Mouse (Mus musculus): Measurements from ENCODE around the gene Sntb2. TPM values are rescaled to one million over a fixed set of nuclear protein-coding genes. Genes with fewer than 3 reads are reported as not detected.
"Not testable (repeated sequence)": the region's sequence is repeated elsewhere in the genome, so short reads cannot be mapped to it uniquely, and the experiment has no call there.

Gene Sntb2
- polyA plus RNA-seq, 1 experiment from 2014 or later = 15.4 TPM

- 96% methylated on average over 2 of the region's 2 CpGs for WGBS
- Histone ChIP-seq H3K36me3 (ENCODE audit: control insufficient read depth, insufficient read depth, low read length) (peaks cover 19% of the 10 kb centered on the region), H3K4me1 (ENCODE audit: control insufficient read depth in 2 of 2, insufficient read depth in 2 of 2, low read length in 2 of 2) (peaks cover 4 to 17% of the 10 kb centered on the region in 2 experiments)
- H3K27me3 ChIP-seq (ENCODE audit: control insufficient read depth, insufficient read depth, low read length); H3K9ac ChIP-seq (ENCODE audit: low read length); H3K4me3 ChIP-seq (ENCODE audit: control insufficient read depth in 1 of 2, insufficient read depth in 1 of 2, low read depth in 1 of 2, low read length in 2 of 2); ATAC-seq (ENCODE audit: insufficient number of reproducible peaks, insufficient read depth, low FRiP score, low read depth); H3K4me2 ChIP-seq (ENCODE audit: low read length); H3K9me3 ChIP-seq (ENCODE audit: control insufficient read depth, low read length); H3K27ac ChIP-seq (replicated peaks in 1 of 2; ENCODE audit: control insufficient read depth in 1 of 2, insufficient read depth in 1 of 2, low read depth in 2 of 2, low read length in 2 of 2): not testable (repeated sequence)
These were observed 98.1 kb downstream of the Sntb2 start for GRCm38 (mm10) chr8:107033609-107034008.

- H3K36me3 ChIP-seq (ENCODE audit: control insufficient read depth, insufficient read depth, low read length) = peaks cover 39% of the 10 kb centered on the region
- no peaks in the 10 kb centered on the region for H3K9me3 ChIP-seq (ENCODE audit: control insufficient read depth, low read length)
- no peaks in the 10 kb centered on the region for H3K27me3 ChIP-seq (ENCODE audit: control insufficient read depth, insufficient read depth, low read length)
- H3K4me2 ChIP-seq (ENCODE audit: low read length) = no peak overlapping the region
- peaks cover 4 to 17% of the 10 kb centered on the region in 2 experiments for H3K4me1 ChIP-seq (ENCODE audit: control insufficient read depth in 2 of 2, insufficient read depth in 2 of 2, low read length in 2 of 2)
- no peak overlapping the region for H3K27ac ChIP-seq (replicated peaks in 1 of 2; ENCODE audit: control insufficient read depth in 1 of 2, insufficient read depth in 1 of 2, low read depth in 2 of 2, low read length in 2 of 2)
- 87% methylated on average over 3 of the region's 3 CpGs for WGBS
- H3K4me3 ChIP-seq (ENCODE audit: control insufficient read depth in 1 of 2, insufficient read depth in 1 of 2, low read depth in 1 of 2, low read length in 2 of 2) = no peak overlapping the region
- H3K9ac ChIP-seq (ENCODE audit: low read length) = no peak overlapping the region
- ATAC-seq (ENCODE audit: insufficient number of reproducible peaks, insufficient read depth, low FRiP score, low read depth) = no peak
These were observed 100.1 kb downstream of the Sntb2 start for GRCm38 (mm10) chr8:107035641-107036040.

- Histone ChIP-seq H3K36me3 (ENCODE audit: control insufficient read depth, insufficient read depth, low read length) (peaks cover 49% of the 10 kb centered on the region), H3K27me3 (ENCODE audit: control insufficient read depth, insufficient read depth, low read length) (no peaks in the 10 kb centered on the region), H3K27ac (replicated peaks in 1 of 2; ENCODE audit: control insufficient read depth in 1 of 2, insufficient read depth in 1 of 2, low read depth in 2 of 2, low read length in 2 of 2) (no peak overlapping the region), H3K9ac (ENCODE audit: low read length) (no peak overlapping the region), H3K4me1 (ENCODE audit: control insufficient read depth in 2 of 2, insufficient read depth in 2 of 2, low read length in 2 of 2) (peaks cover 4 to 17% of the 10 kb centered on the region in 2 experiments), H3K4me2 (ENCODE audit: low read length) (no peak overlapping the region), H3K9me3 (ENCODE audit: control insufficient read depth, low read length) (no peaks in the 10 kb centered on the region), H3K4me3 (ENCODE audit: control insufficient read depth in 1 of 2, insufficient read depth in 1 of 2, low read depth in 1 of 2, low read length in 2 of 2) (no peak overlapping the region)
- ATAC-seq (ENCODE audit: insufficient number of reproducible peaks, insufficient read depth, low FRiP score, low read depth) = peak; percentile 41; the same call in 1 of the 2 replicates
- WGBS = 80% methylated on average over 8 of the region's 8 CpGs
These were observed 101.1 kb downstream of the Sntb2 start for GRCm38 (mm10) chr8:107036626-107037025.

GRCm38 (mm10) chr8:107040632-107041031 lies 105.1 kb downstream of the Sntb2 start:
- Histone ChIP-seq H3K4me3 (ENCODE audit: control insufficient read depth in 1 of 2, insufficient read depth in 1 of 2, low read depth in 1 of 2, low read length in 2 of 2) (no peak overlapping the region), H3K27ac (replicated peaks in 1 of 2; ENCODE audit: control insufficient read depth in 1 of 2, insufficient read depth in 1 of 2, low read depth in 2 of 2, low read length in 2 of 2) (no peak overlapping the region), H3K36me3 (ENCODE audit: control insufficient read depth, insufficient read depth, low read length) (peaks cover 82% of the 10 kb centered on the region), H3K9ac (ENCODE audit: low read length) (no peak overlapping the region), H3K9me3 (ENCODE audit: control insufficient read depth, low read length) (no peaks in the 10 kb centered on the region), H3K4me2 (ENCODE audit: low read length) (no peak overlapping the region), H3K4me1 (ENCODE audit: control insufficient read depth in 2 of 2, insufficient read depth in 2 of 2, low read length in 2 of 2) (no peaks in the 10 kb centered on the region), H3K27me3 (ENCODE audit: control insufficient read depth, insufficient read depth, low read length) (no peaks in the 10 kb centered on the region)
- ATAC-seq (ENCODE audit: insufficient number of reproducible peaks, insufficient read depth, low FRiP score, low read depth) = no peak
- WGBS = 79% methylated on average over 7 of the region's 7 CpGs

GRCm38 (mm10) chr8:107045478-107045877 lies 109.9 kb downstream of the Sntb2 start:
- no peak for ATAC-seq (ENCODE audit: insufficient number of reproducible peaks, insufficient read depth, low FRiP score, low read depth)
- H3K27me3 ChIP-seq (ENCODE audit: control insufficient read depth, insufficient read depth, low read length) = no peaks in the 10 kb centered on the region
- no peak overlapping the region for H3K4me2 ChIP-seq (ENCODE audit: low read length)
- WGBS = 92% methylated on average over 6 of the region's 6 CpGs
- peaks cover 3 to 19% of the 10 kb centered on the region in 2 experiments for H3K4me1 ChIP-seq (ENCODE audit: control insufficient read depth in 2 of 2, insufficient read depth in 2 of 2, low read length in 2 of 2)
- H3K27ac ChIP-seq (replicated peaks in 1 of 2; ENCODE audit: control insufficient read depth in 1 of 2, insufficient read depth in 1 of 2, low read depth in 2 of 2, low read length in 2 of 2) = no peak overlapping the region
- H3K36me3 ChIP-seq (ENCODE audit: control insufficient read depth, insufficient read depth, low read length) = peaks cover 80% of the 10 kb centered on the region
- H3K4me3 ChIP-seq (ENCODE audit: control insufficient read depth in 1 of 2, insufficient read depth in 1 of 2, low read depth in 1 of 2, low read length in 2 of 2) = no peak overlapping the region
- H3K9me3 ChIP-seq (ENCODE audit: control insufficient read depth, low read length) = no peaks in the 10 kb centered on the region
- no peak overlapping the region for H3K9ac ChIP-seq (ENCODE audit: low read length)

- 53% methylated on average over 5 of the region's 5 CpGs for WGBS
- peak overlapping the region; percentile 75 to 79; a peak in 2 of 4 replicates for H3K4me3 ChIP-seq (ENCODE audit: control insufficient read depth in 1 of 2, insufficient read depth in 1 of 2, low read depth in 1 of 2, low read length in 2 of 2)
These were observed 111.4 kb downstream of the Sntb2 start for GRCm38 (mm10) chr8:107046976-107047375.

GRCm38 (mm10) chr8:107048061-107048941 lies 112.8 kb downstream of the Sntb2 start, which contains the start of gene Pdf:
Gene Pdf (minus strand): TSS chr8:107048614.
- Histone ChIP-seq H3K36me3 (ENCODE audit: control insufficient read depth, insufficient read depth, low read length) (peaks cover 80% of the 10 kb centered on the region), H3K4me1 (ENCODE audit: control insufficient read depth in 2 of 2, insufficient read depth in 2 of 2, low read length in 2 of 2) (peaks cover 3 to 19% of the 10 kb centered on the region in 2 experiments), H3K27ac (replicated peaks in 1 of 2; ENCODE audit: control insufficient read depth in 1 of 2, insufficient read depth in 1 of 2, low read depth in 2 of 2, low read length in 2 of 2) (peak within 1 kb of the TSS; percentile 86 to 96), H3K9ac (ENCODE audit: low read length) (peak within 1 kb of the TSS; percentile 90), H3K9me3 (ENCODE audit: control insufficient read depth, low read length) (no peaks in the 10 kb centered on the region), H3K27me3 (ENCODE audit: control insufficient read depth, insufficient read depth, low read length) (no peaks in the 10 kb centered on the region), H3K4me2 (ENCODE audit: low read length) (peak within 1 kb of the TSS; percentile 83), H3K4me3 (ENCODE audit: control insufficient read depth in 1 of 2, insufficient read depth in 1 of 2, low read depth in 1 of 2, low read length in 2 of 2) (peak within 1 kb of the TSS; percentile 75 to 79)
- WGBS = under 1% methylated on average over 87 of the region's 87 CpGs
- peak; percentile 74 for ATAC-seq (ENCODE audit: insufficient number of reproducible peaks, insufficient read depth, low FRiP score, low read depth)

More at GRCm38 (mm10) chr8:107046976-107047375, 111.4 kb downstream of the Sntb2 start:
- Histone ChIP-seq H3K27me3 (ENCODE audit: control insufficient read depth, insufficient read depth, low read length) (no peaks in the 10 kb centered on the region), H3K4me1 (ENCODE audit: control insufficient read depth in 2 of 2, insufficient read depth in 2 of 2, low read length in 2 of 2) (peaks cover 3 to 19% of the 10 kb centered on the region in 2 experiments), H3K27ac (replicated peaks in 1 of 2; ENCODE audit: control insufficient read depth in 1 of 2, insufficient read depth in 1 of 2, low read depth in 2 of 2, low read length in 2 of 2) (peak overlapping the region in 1 of 2 experiments; percentile 96; a peak in 2 of 4 replicates), H3K4me2 (ENCODE audit: low read length) (peak overlapping the region; percentile 83), H3K9ac (ENCODE audit: low read length) (peak overlapping the region; percentile 90), H3K9me3 (ENCODE audit: control insufficient read depth, low read length) (no peaks in the 10 kb centered on the region), H3K36me3 (ENCODE audit: control insufficient read depth, insufficient read depth, low read length) (peaks cover 80% of the 10 kb centered on the region)
- ATAC-seq (ENCODE audit: insufficient number of reproducible peaks, insufficient read depth, low FRiP score, low read depth) = no peak
